Mouse (Mus musculus) heart, adult 2 months (tissue): ENCODE results near the gene Spats2.
A peak's percentile ranks its signal among the peaks of the same experiment; 100 is the strongest.

Experiments used
- CTCF ChIP-seq: fragments of 200-600 bp; IDR thresholded peaks from 2 replicates; pipeline ENCODE4 v1.8.1; 2022; ENCODE audit warnings: antibody characterized with exemption, mild to moderate bottlenecking, moderate library complexity
- EP300 ChIP-seq: fragments of 200-500 bp; IDR thresholded peaks from 2 replicates; pipeline ENCODE4 v1.6.1; 2011; ENCODE audit warnings: low read depth, low read length, control low read depth; ENCODE audit not compliant: insufficient read depth
- POLR2A ChIP-seq: fragments of 200-500 bp; IDR thresholded peaks from 2 replicates; pipeline ENCODE4 v1.6.1; 2011; ENCODE audit warnings: mild to moderate bottlenecking, low read depth, low read length, control low read depth; ENCODE audit not compliant: insufficient read depth

DNA sequence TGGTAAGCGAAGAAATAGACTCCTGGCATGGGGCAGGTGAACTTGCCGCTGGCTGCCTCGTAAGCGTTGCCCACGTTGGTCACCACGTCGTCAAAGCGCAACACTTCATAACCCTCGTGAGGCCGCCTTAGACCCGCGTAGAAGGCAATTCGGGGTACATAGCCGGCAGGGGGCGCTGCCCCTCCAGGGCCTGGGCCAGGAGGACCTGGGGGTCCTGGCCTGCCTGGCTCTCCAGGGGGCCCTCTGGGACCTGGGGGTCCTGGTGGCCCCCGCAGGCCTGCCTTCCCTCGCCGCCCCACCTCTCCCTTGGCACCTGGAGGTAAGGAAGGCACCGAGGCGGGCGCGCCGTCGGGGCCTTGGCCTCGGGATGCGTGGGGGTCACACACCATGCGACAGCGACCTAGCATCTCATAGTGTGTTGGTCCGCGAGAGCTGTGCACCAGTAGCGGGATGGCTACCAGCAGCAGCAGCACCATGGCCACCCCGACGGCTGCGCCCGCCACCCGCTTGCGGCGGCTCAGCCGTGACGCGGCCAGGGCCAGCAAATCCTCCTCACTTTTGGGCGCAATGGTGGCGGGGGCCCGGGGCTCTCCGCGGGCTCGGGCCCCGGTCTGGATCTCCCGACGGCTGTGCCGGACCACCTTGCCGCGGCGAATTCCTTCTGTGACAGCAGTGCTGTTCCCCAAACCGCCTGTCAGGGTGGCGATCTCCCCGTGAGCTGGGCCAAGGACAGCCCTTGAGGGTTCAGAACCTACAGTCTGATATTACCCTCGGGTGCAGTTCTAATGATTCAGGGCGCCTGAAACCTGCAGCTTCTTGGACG lies 38.3 kb upstream of the Spats2 start, which contains the start of gene C1ql4:
- TF ChIP-seq CTCF = peak; percentile 56
- TF ChIP-seq POLR2A = no peak
- no peak for TF ChIP-seq EP300
